Mouse (Mus musculus) kidney, adult 2 months (tissue): Measurements from ENCODE around the gene Spag7. TPM values are rescaled to one million over a fixed set of nuclear protein-coding genes. Genes with fewer than 3 reads are reported as not detected.
A peak's percentile ranks its signal among the peaks of the same experiment; 100 is the strongest.

Experiments used
- DNase-seq: peaks from one replicate; pipeline ENCODE4 v3.0.0; 2021
- H3K27ac ChIP-seq: fragments of 200-500 bp; 2 replicates; pipeline ENCODE4 v1.5.1; 2012; ENCODE audit warnings: low read depth, low read length, control low read depth, inconsistent platforms; ENCODE audit not compliant: insufficient read depth
- H3K27me3 ChIP-seq: fragments of 200-500 bp; replicated peaks from 2 replicates; pipeline ENCODE4 v1.6.1; 2012; ENCODE audit warnings: mild to moderate bottlenecking, moderate library complexity, low read length, inconsistent platforms; ENCODE audit not compliant: control insufficient read depth, insufficient read depth
- H3K36me3 ChIP-seq: fragments of 200-500 bp; 2 replicates; pipeline ENCODE4 v1.6.1; 2012; ENCODE audit warnings: mild to moderate bottlenecking, moderate library complexity, low read length, inconsistent platforms; ENCODE audit not compliant: control insufficient read depth, insufficient read depth
- H3K4me1 ChIP-seq: fragments of 200-500 bp; 2 replicates; pipeline ENCODE4 v1.6.1; 2011; ENCODE audit warnings: low read length; ENCODE audit not compliant: control insufficient read depth, insufficient read depth
- H3K4me3 ChIP-seq: fragments of 200-500 bp; 2 replicates; pipeline ENCODE4 v1.5.1; 2011; ENCODE audit warnings: mild to moderate bottlenecking, low read depth, low read length, control low read depth; ENCODE audit not compliant: insufficient read depth
- CTCF ChIP-seq: fragments of 200-500 bp; conservative IDR thresholded peaks from 2 replicates; pipeline ENCODE4 v1.5.1; 2011; ENCODE audit warnings: low read depth, mild to moderate bottlenecking, control low read depth, low read length, moderate library complexity, mixed read lengths; ENCODE audit not compliant: insufficient read depth, insufficient read length
- POLR2A ChIP-seq: fragments of 200-500 bp; IDR thresholded peaks from one replicate; pipeline ENCODE4 v1.6.1; 2011; ENCODE audit warnings: low read depth, low read length, control low read depth
- WGBS: fragments of 180-500 bp; shearing (Covaris S2); methylation state at CpG from one replicate; pipeline ENCODE4 v1.1.7; 2018; 5-methylcytosine and 5-hydroxymethylcytosine counted together
- polyA plus RNA-seq: library from polyadenylated mRNA; depleted of rRNA; stranded (reverse); fragments of >200 nt; gene quantifications from 2 replicates; pipeline ENCODE4 v1.2.3, GENCODE M21; 2012

The Spag7 gene
- polyA plus RNA-seq, 1 experiment: 59.8 TPM

GRCm38 (mm10) chr11:70653345-70654197 is 15.6 kb downstream of the Spag7 start:
- no peak for TF ChIP-seq POLR2A
- TF ChIP-seq CTCF: no peak
- Histone ChIP-seq H3K27ac (peak overlapping the region; percentile 100), H3K27me3 (no peaks in the 10 kb centered on the region), H3K4me3 (peak overlapping the region; percentile 100), H3K36me3 (peaks cover 6% of the 10 kb centered on the region; the same call in 1 of the 2 replicates), H3K4me1 (peaks cover 15% of the 10 kb centered on the region; the same call in 1 of the 2 replicates)
- peak; percentile 69 for DNase-seq
- under 1% methylated on average over 49 of the region's 63 CpGs for WGBS

- H3K27ac ChIP-seq: peak overlapping the region; percentile 40; the same call in 1 of the 2 replicates
- DNase-seq: no peak
- H3K36me3 ChIP-seq: peaks cover 6% of the 10 kb centered on the region; the same call in 1 of the 2 replicates
- WGBS: 11% methylated on average over 6 of the region's 6 CpGs
- no peaks in the 10 kb centered on the region for H3K27me3 ChIP-seq
- no peak for TF ChIP-seq CTCF
- no peak for TF ChIP-seq POLR2A
- peak overlapping the region; percentile 100 for H3K4me3 ChIP-seq
- peaks cover 15% of the 10 kb centered on the region; the same call in 1 of the 2 replicates for H3K4me1 ChIP-seq
These were observed 16.3 kb downstream of the Spag7 start for GRCm38 (mm10) chr11:70652884-70653344.

DNA sequence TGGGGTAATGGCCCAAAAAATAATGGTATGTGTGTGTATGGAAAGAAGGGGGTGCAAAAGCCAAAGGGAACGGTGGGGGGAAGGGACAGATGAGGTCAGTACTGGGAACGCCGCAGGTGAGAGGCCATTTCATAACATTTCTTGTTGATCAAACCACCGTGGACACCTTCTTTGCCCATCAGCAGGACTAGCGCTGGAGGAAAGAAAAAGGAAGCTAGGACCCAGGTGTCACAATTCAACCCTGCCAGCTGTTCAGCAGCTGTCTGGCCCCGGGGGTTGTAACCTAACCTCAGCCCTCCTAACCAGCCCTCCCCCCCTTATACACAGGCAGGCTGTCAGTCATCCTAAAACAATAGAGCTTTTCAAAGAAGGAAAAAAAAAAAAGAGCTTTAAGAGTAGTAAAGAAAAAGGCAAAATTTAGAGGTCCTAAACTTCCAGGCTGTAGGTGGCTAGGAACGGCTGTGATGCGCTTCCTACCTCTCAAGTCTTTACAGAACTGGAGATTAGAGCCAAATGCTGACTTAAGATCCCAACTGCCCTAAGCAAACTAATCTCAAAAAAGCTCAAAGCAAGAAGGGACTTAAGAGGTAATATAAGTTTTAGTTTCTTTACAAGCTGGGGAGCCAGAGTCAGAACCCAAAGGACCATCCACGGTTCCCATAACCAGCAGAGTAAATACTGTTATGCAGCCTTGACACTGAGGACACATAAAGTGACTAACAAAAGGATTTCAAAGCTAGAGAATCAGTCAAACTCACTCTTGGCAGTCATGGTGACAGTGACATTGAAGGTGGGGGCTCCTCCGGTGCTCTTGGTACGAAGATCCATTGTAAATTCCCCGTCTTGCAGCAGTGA is 17.0 kb downstream of the Spag7 start:
- Histone ChIP-seq H3K4me3 (peak overlapping the region; percentile 100; the same call in 1 of the 2 replicates), H3K36me3 (peaks cover 6% of the 10 kb centered on the region; the same call in 1 of the 2 replicates), H3K4me1 (peaks cover 15% of the 10 kb centered on the region; the same call in 1 of the 2 replicates), H3K27me3 (no peaks in the 10 kb centered on the region), H3K27ac (no peak overlapping the region; the same call in 1 of the 2 replicates)
- TF ChIP-seq CTCF (no peak), POLR2A (no peak)
- no peak for DNase-seq
- WGBS: 31% methylated on average over 12 of the region's 12 CpGs

DNA sequence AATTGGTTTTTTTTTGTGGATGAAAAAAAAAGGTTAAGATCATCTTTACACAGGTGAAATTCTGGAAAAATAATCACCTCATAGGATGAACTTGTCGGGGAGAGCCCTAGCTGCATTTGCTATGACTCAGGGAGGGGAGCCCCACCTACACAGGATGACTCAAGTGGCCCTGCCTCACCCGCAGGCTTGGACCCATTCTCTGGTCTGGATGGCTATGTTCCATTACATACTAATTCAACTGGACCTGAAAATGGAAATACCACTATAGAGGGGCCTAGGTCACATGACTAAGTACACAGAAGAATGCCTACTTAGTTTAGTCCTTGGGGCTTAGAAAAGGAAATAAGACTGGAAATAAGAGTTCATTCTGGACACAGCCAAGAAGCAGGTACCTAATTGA is 17.8 kb downstream of the Spag7 start:
- TF ChIP-seq POLR2A (no peak), CTCF (no peak)
- H3K36me3 ChIP-seq: peaks cover 6% of the 10 kb centered on the region; the same call in 1 of the 2 replicates
- no peak for DNase-seq
- H3K4me1 ChIP-seq: peaks cover 14% of the 10 kb centered on the region; the same call in 1 of the 2 replicates
- H3K4me3 ChIP-seq: no peak overlapping the region
- 28% methylated on average over 2 of the region's 2 CpGs for WGBS
- H3K27me3 ChIP-seq: no peaks in the 10 kb centered on the region
- H3K27ac ChIP-seq: no peak overlapping the region

- Histone ChIP-seq H3K4me3 (no peak overlapping the region), H3K27me3 (no peaks in the 10 kb centered on the region), H3K27ac (no peak overlapping the region), H3K4me1 (peaks cover 20% of the 10 kb centered on the region), H3K36me3 (peaks cover 6% of the 10 kb centered on the region; the same call in 1 of the 2 replicates)
- TF ChIP-seq CTCF (no peak), POLR2A (no peak)
- DNase-seq: no peak
- 68% methylated on average over 12 of the region's 12 CpGs for WGBS
These were observed 18.7 kb downstream of the Spag7 start for GRCm38 (mm10) chr11:70650322-70651175.

DNA sequence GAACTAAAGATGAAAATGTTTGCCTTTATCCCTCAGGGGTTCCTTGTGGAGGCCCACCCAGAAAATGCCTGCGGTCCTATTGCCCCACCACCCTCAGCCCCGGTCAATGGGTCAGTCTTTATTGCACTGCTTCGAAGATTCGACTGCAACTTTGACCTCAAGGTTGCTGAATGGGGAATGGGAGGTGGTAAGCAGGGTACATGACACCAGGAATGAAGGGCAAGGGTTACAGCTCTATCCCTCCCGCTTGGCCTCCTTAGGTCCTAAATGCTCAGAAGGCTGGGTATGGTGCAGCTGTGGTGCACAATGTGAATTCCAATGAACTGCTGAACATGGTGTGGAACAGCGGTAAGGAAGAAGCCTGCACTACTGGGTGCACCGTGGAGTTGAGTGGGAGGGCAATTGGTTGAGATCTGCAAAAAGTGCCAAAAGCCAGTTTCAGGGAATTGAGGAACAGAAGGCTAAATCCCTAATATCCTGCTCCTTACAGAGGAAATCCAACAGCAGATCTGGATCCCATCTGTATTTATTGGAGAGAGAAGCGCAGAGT is 20.0 kb downstream of the Spag7 start:
- peaks cover 10% of the 10 kb centered on the region for H3K36me3 ChIP-seq
- no peak overlapping the region for H3K4me3 ChIP-seq
- H3K27ac ChIP-seq: no peak overlapping the region
- TF ChIP-seq CTCF (no peak), POLR2A (no peak)
- no peaks in the 10 kb centered on the region for H3K27me3 ChIP-seq
- DNase-seq: no peak
- WGBS: 53% methylated on average over 8 of the region's 8 CpGs
- peaks cover 24% of the 10 kb centered on the region for H3K4me1 ChIP-seq
